Mouse (Mus musculus) subcutaneous adipose tissue, adult 2 months (tissue): ENCODE data around the gene Ecd. TPM values are rescaled to one million over a fixed set of nuclear protein-coding genes. Genes with fewer than 3 reads are reported as not detected.

ENCODE experiments used
- polyA plus RNA-seq: library from polyadenylated mRNA; depleted of rRNA; stranded (reverse); fragments of >200 nt; gene quantifications from 2 replicates; pipeline ENCODE4 v1.2.3, GENCODE M21; 2012; ENCODE audit warnings: low replicate concordance; rRNA removed

The Ecd gene
- polyA plus RNA-seq: 20.3 and 26.9 TPM in 2 replicates

GRCm38 (mm10) chr14:20347991-20348541, at the start of gene Ecd, which contains the start of gene Fam149b:
Gene Ecd (minus strand): TSS chr14:20348121.
Gene Fam149b (plus strand): TSS chr14:20348162.

DNA sequence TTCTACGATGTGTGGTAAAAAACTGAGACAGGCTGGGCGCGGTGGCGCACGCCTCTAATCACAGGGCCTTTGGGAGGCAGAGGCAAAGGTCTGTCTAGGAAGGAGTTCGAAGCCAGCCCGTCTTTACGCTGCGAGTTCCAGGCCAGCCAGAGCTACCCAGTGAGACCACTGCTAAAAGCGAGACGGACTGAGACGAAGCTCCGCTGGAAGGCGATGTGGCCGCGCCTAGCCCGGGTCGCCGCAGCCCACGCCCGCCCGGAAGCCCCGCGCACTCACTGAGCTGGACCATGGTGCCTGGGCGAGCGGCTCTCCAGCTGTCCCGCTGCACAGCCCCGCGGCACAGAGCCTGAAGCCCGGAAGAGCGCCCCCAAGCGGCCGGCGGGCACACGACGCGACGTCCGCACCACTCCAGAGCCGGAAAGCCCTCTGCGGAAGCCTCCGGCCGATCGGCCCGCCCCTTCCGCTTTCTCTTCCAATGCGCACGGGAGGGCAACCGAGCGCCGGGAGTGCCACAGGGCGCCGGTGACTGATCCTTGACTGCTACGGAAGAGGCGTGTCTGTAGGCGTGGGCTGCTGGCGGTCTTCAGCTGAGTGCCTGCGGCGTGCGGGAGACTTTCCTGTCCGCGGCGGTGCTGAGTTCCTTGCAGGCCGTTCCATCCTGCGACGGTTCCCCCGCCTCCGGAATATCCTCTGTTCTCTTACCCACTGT, 45.4 kb upstream of the Ecd start, which contains the start of gene Mrps16:
TSS of gene Mrps16 (minus strand) at position 430 of the 709 bp plus-strand sequence.

DNA sequence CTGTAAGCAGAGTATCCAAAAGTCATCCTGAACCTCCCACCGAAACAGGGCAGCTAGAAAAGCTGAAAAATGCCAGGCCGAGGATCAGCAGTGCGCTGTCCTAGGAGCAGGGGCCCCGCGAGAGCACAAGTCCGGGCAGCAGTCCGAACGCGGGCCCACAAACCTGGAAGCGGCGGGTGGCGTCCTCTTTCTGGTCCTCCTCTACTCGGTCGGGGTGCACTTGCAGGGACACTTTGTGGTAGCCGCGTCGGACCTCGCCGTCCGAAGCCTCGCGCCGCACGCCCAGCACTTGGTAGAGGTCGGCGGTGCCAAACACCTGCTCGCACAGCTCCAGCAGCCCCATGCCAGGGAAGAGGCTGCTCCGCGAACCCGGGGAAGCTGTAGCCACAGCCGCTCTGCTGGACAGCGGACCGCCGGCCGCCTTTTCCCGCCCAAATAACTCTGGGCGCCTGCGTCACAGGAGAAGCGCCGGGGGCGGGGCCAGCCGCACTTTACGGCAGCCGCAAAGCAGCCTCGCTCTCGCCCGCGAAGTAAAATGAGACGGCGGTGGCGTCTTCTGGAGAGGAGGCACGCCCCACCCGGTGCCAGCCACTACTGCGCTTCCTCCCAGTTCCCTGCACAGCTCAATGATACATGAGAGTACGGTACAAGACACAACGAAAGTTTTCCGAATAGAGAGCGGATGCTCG, 40.7 kb upstream of the Ecd start, which contains the start of gene Dnajc9:
TSS of gene Dnajc9 (minus strand) at position 470 of the 689 bp plus-strand sequence.

DNA sequence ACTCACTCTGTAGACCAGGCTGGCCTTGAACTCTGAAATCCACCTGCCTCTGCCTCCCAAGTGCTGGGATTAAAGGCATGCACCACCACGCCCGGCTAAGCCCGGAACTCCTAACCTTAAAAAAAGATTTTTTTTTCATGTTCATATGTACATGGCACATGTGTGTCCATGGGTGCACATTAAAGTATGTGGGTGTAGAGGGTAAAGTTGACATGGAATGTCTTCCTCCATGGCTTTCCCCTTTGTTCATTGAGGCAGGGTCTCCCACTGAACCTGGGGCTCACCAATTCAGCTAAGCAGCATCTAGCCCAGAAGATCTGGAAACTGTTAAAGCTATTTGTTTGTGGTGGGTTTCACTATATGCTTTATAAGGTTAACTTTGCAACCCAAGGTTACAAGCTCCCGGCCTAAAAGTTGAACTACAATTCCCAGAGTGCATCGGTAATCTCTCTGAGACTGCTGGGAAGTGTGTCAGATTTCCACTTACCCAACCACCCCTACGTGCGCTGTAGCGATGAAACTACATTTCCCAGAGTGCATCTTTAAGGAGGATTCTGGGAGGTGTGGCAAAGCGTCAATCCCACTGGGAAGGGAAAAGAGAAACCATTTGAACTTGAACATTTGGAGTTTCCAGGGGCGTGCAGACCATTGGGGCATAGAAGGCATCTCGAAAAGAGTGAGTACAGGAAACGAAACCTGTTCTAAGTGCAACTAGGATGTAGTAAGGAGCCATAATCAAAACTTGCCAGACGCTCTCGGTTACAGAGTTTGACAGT, 53.6 kb downstream of the Ecd start, which contains the start of gene Nudt13:
TSS of gene Nudt13 (plus strand) at position 581 of the 776 bp plus-strand sequence.

Other genes starting within 250 kb of the Ecd start
- 7.9 and 9.4 TPM in 2 replicates for gene Saysd1, start 209.6 kb downstream of the Ecd start, polyA plus RNA-seq
- gene Kcnk5, start 166.3 kb downstream of the Ecd start, polyA plus RNA-seq: 2.4 and 12.8 TPM in 2 replicates
- 0.13 TPM in 1 of 2 replicates, not detected in the other for gene Kcnk16, start 78.9 kb downstream of the Ecd start, polyA plus RNA-seq
- gene Nudt13, start 53.4 kb downstream of the Ecd start, polyA plus RNA-seq: 35.1 and 58.5 TPM in 2 replicates
- gene Fam149b, start within 50 bp of the Ecd start, polyA plus RNA-seq: 38.1 and 47.9 TPM in 2 replicates
- gene Dnajc9, start 40.8 kb upstream of the Ecd start, polyA plus RNA-seq: 7.0 and 16.7 TPM in 2 replicates
- 53.3 and 61.0 TPM in 2 replicates for gene Mrps16, start 45.5 kb upstream of the Ecd start, polyA plus RNA-seq
- 0.04 and 0.76 TPM in 2 replicates for gene Cfap70, start 104.1 kb upstream of the Ecd start, polyA plus RNA-seq
- 91.2 and 113 TPM in 2 replicates for gene Anxa7, start 132.0 kb upstream of the Ecd start, polyA plus RNA-seq
- gene Mss51, start 148.8 kb upstream of the Ecd start, polyA plus RNA-seq: 0.58 and 0.80 TPM in 2 replicates
- gene Ppp3cb, start 198.5 kb upstream of the Ecd start, polyA plus RNA-seq: 15.0 and 19.5 TPM in 2 replicates